Mouse (Mus musculus) lung, embryonic 14.5 days (tissue): ENCODE data around the gene Tfdp2. TPM values are rescaled to one million over a fixed set of nuclear protein-coding genes. Genes with fewer than 3 reads are reported as not detected.

Experiments
- ATAC-seq: fragments of 200-750 bp; cut with Nextera tagmentation; 2 replicates; pipeline ENCODE4 v1.8.0; 2017; ENCODE audit warnings: mild to moderate bottlenecking, moderate TSS enrichment, moderate library complexity; ENCODE audit not compliant: insufficient read depth
- DNase-seq: peaks from one replicate; pipeline ENCODE4 v3.0.0-alpha.2; 2015
- H3K27ac ChIP-seq: fragments of 300-500 bp; sonication (generic); 2 replicates; pipeline ENCODE4 v1.5.1; 2014; ENCODE audit warnings: low read depth, mild to moderate bottlenecking, moderate library complexity
- H3K27me3 ChIP-seq: fragments of 300-500 bp; sonication (generic); 2 replicates; pipeline ENCODE4 v1.6.1; 2014; ENCODE audit warnings: low read length, control low read depth; ENCODE audit not compliant: insufficient read depth
- H3K36me3 ChIP-seq: fragments of 300-500 bp; sonication (generic); 2 replicates; pipeline ENCODE4 v1.6.1; 2014; ENCODE audit warnings: control low read depth; ENCODE audit not compliant: insufficient read depth
- H3K4me1 ChIP-seq: fragments of 300-500 bp; sonication (generic); 2 replicates; pipeline ENCODE4 v1.6.1; 2014; ENCODE audit warnings: antibody characterized with exemption, control low read depth; ENCODE audit not compliant: insufficient read depth
- H3K4me2 ChIP-seq: fragments of 300-500 bp; sonication (generic); 2 replicates; pipeline ENCODE4 v1.6.1; 2014; ENCODE audit warnings: mild to moderate bottlenecking
- H3K4me3 ChIP-seq: fragments of 300-500 bp; sonication (generic); 2 replicates; pipeline ENCODE4 v1.5.1; 2014; ENCODE audit warnings: low read depth, low read length
- H3K9ac ChIP-seq: fragments of 300-500 bp; sonication (generic); 2 replicates; pipeline ENCODE4 v1.6.1; 2014
- H3K9me3 ChIP-seq: fragments of 300-500 bp; sonication (generic); 2 replicates; pipeline ENCODE4 v1.6.1; 2016; ENCODE audit warnings: low read depth, low read length, control low read depth
- CTCF ChIP-seq: IDR thresholded peaks from 2 replicates; pipeline ENCODE4 v1.5.1; 2016; ENCODE audit warnings: antibody characterized with exemption, low read depth
- WGBS: fragments of 180-500 bp; shearing (Covaris S2); extraction: QIAGEN DNeasy Blood & Tissue Kit; methylation state at CpG from one replicate; pipeline ENCODE4 v1.1.7; 2014; 5-methylcytosine and 5-hydroxymethylcytosine counted together
- polyA plus RNA-seq: library from polyadenylated mRNA; unstranded; fragments of >200 nt; fragmentation: Nextera tagmentation; extraction: Ambion mirVana; gene quantifications from 2 replicates; pipeline ENCODE4 v1.2.1, GENCODE M21; 2014

Tfdp2 gene
- polyA plus RNA-seq, 1 experiment from 2014 or later, result 49.1 TPM

DNA sequence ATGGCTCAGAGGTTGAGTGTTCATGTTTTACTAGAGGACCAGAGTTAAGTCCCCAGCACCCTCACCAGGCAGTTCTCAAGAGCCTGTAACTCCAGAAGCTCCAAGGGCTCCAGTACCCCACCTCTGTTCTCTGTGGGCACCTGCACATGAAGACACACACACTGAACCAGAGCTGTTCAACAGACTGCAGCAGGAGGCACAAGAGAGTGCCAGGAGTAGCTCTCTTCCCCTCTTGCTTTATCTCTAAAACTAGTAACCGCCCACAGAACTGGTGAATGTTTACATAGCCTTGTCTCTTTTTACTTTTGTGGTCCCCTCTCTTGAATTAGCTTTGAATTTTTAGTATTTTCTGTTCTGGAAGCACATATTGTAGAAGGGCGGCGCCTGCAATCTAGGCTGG is 11.4 kb downstream of the Tfdp2 start:
- Histone ChIP-seq H3K4me1 (no peaks in the 10 kb centered on the region), H3K27ac (no peak overlapping the region), H3K27me3 (no peaks in the 10 kb centered on the region), H3K36me3 (peaks cover 4% of the 10 kb centered on the region; the same call in 1 of the 2 replicates), H3K9ac (no peak overlapping the region), H3K4me3 (no peak overlapping the region), H3K9me3 (no peaks in the 10 kb centered on the region), H3K4me2 (no peak overlapping the region)
- DNase-seq, result no peak
- WGBS, result 77% methylated on average over 3 of the region's 3 CpGs
- ATAC-seq, result no peak
- no peak for TF ChIP-seq CTCF

DNA sequence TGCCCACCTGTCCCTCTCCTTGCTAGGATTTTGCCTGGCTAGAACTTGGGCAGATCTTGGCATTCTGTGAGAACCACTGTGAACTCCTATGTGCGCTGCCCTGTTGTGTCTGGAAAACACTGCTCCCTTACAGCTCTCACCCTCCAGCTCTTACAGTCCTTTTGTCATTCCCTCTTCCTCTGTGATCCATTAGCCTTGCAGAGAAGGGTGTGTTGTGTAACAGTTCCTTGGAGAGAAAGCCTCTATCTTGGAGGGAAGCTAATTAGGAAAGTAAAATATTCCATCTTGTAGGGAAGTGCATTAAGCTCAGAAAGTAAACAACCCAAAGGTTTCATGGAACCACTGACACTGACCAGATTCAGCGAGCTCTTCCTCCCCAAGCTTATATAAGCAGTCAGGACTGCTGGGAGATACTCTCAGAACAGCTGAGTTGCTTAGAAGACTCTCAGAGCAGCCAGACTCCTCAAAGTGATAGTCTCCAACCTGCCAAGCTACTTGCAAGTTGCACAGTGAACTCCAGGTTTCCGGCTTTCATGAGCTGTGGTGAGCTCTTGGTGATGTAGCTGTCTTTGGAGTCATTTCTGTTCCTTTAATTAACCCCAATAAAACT is 17.1 kb downstream of the Tfdp2 start:
- no peak overlapping the region for H3K27ac ChIP-seq

DNA sequence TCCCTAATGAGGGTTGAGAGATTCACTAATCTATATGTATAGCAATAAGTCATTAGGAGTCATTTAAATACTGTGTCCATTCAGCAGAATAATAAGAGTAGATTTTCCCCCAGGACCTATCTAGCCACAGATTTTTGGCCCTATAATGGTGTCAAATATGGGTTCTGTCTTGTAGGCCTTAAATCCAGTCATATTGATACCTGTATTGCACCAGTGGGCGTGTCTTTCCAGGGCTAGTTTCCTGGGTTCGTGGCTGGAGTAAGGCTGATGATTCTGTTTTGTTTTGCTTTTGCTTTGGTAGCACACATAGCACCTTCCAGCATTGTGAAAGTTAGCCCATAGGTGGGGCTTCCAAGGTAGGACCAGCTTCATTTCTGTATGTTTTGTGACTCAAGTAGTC is 18.1 kb downstream of the Tfdp2 start:
- WGBS, result 83% methylated on average over 2 of the region's 2 CpGs
- DNase-seq (no peak), ATAC-seq (no peak)
- H3K4me1 ChIP-seq, result no peaks in the 10 kb centered on the region
- no peak for TF ChIP-seq CTCF
- no peaks in the 10 kb centered on the region for H3K27me3 ChIP-seq
- H3K9ac ChIP-seq, result no peak overlapping the region
- no peak overlapping the region for H3K4me3 ChIP-seq
- H3K4me2 ChIP-seq, result no peak overlapping the region
- no peaks in the 10 kb centered on the region for H3K9me3 ChIP-seq
- no peaks in the 10 kb centered on the region for H3K36me3 ChIP-seq
- H3K27ac ChIP-seq, result no peak overlapping the region

More for the DNA sequence above, 17.1 kb downstream of the Tfdp2 start:
- H3K4me3 ChIP-seq, result no peak overlapping the region
- 84% methylated on average over 3 of the region's 3 CpGs for WGBS
- TF ChIP-seq CTCF, result no peak
- H3K36me3 ChIP-seq, result no peaks in the 10 kb centered on the region
- no peak overlapping the region for H3K4me2 ChIP-seq
- DNase-seq (no peak), ATAC-seq (no peak)
- no peak overlapping the region for H3K9ac ChIP-seq
- H3K4me1 ChIP-seq, result no peaks in the 10 kb centered on the region
- H3K27me3 ChIP-seq, result no peaks in the 10 kb centered on the region
- H3K9me3 ChIP-seq, result no peaks in the 10 kb centered on the region

DNA sequence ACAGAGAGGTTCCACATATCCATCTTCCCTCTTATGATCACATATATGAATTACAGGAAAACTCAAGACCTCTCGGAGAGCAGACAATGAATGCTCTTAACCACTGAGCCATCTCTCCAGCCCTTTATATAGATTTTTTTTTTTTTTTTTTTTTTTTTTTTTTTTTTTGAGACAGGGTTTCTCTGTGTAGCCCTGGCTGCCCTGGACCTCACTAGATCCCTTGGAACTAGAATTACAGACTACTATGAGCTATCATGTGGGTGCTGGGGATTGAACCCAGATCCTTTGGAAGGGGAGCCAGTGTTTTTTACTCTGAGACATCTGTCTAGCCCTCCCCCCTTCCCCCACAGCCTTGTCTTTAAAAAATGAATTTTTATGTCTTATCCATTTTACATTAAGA is 21.2 kb downstream of the Tfdp2 start:
- 88% methylated on average over 1 of the region's 1 CpGs for WGBS
- H3K9ac ChIP-seq, result no peak overlapping the region
- no peak for DNase-seq
- no peak for ATAC-seq
- no peak for TF ChIP-seq CTCF
- no peak overlapping the region for H3K4me2 ChIP-seq
- no peaks in the 10 kb centered on the region for H3K27me3 ChIP-seq
- H3K4me3 ChIP-seq, result no peak overlapping the region
- H3K9me3 ChIP-seq, result no peaks in the 10 kb centered on the region
- no peaks in the 10 kb centered on the region for H3K36me3 ChIP-seq
- no peaks in the 10 kb centered on the region for H3K4me1 ChIP-seq
- H3K27ac ChIP-seq, result no peak overlapping the region

DNA sequence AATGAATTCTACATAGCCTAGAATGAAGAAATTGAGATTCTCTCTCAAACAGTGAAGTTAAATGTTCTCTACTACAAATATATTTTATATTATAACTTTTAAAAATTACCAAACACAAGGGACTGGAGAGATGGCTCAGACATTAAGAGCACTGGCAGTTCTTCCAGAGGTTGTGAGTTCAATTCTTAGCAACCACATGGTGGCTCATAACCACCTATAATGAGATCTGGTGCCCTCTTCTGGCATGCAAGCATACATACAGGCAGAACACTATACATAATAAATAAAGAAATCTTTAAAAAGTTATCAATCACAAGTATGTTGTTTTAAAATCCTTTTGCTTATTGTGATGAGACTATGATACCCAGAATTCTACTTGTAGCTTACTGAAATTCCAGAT is 21.7 kb downstream of the Tfdp2 start:
- Histone ChIP-seq H3K4me2 (no peak overlapping the region), H3K9me3 (no peaks in the 10 kb centered on the region), H3K4me1 (no peaks in the 10 kb centered on the region), H3K27ac (no peak overlapping the region), H3K36me3 (no peaks in the 10 kb centered on the region), H3K9ac (no peak overlapping the region), H3K4me3 (no peak overlapping the region), H3K27me3 (no peaks in the 10 kb centered on the region)
- peak; percentile 29; the same call in 1 of the 2 replicates for TF ChIP-seq CTCF
- no peak for ATAC-seq
- no peak for DNase-seq

DNA sequence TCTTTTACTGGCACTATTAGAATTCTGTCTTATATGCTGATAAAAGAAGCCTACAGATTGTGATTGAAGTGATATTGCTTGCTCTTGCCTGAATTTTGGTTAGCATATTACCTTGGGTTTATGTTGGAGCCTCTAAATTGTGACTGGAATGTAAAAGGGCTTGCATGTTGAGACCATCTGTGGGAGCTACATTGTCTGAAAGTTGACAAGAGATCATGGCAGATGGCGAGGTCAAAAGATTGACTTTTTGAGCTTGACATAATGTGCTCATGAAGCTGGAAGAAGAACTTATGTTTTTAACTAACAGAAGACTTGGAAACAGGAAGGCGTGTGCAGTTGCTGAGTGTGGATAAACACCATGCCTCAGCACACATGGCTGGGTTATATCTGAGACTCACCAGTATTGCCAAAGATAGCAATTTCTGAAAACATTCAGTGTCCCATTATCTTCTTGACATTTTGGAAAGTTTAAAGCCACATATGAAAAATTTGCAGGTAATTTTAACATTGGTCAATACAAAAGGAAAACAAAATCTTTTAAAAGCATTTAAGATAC is 23.1 kb downstream of the Tfdp2 start:
- Histone ChIP-seq H3K9me3 (no peaks in the 10 kb centered on the region), H3K4me1 (no peaks in the 10 kb centered on the region), H3K27ac (no peak overlapping the region), H3K9ac (no peak overlapping the region), H3K36me3 (no peaks in the 10 kb centered on the region), H3K4me3 (no peak overlapping the region), H3K27me3 (no peaks in the 10 kb centered on the region), H3K4me2 (no peak overlapping the region)
- DNase-seq, result no peak
- 64% methylated on average over 2 of the region's 2 CpGs for WGBS
- ATAC-seq, result no peak
- TF ChIP-seq CTCF, result no peak

DNA sequence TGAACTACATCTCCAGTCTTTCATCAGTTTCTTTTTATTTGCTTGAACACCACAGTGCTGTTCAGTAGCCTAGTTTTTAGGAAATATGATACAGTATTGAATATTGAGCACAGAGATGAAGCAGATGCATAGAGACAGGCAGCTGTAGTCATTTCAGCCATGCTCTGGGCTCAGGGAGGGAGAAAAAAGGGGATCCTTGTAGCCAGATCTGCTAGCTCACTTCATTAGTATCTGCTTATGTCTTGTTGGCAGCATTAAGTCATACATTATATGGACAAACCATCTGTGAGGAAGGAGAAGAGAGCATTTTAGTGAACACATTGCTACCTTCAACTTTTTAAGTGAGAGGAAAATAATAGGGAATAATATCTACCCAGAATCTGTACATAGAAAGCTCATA is 24.3 kb downstream of the Tfdp2 start:
- Histone ChIP-seq H3K9ac (no peak overlapping the region), H3K4me3 (no peak overlapping the region), H3K9me3 (no peaks in the 10 kb centered on the region), H3K4me1 (no peaks in the 10 kb centered on the region), H3K4me2 (no peak overlapping the region), H3K36me3 (no peaks in the 10 kb centered on the region), H3K27me3 (no peaks in the 10 kb centered on the region), H3K27ac (no peak overlapping the region)
- ATAC-seq, result no peak
- TF ChIP-seq CTCF, result no peak
- no peak for DNase-seq
